Mouse (Mus musculus): ENCODE measurements around the gene Dock8.
"Not testable (repeated sequence)": the region's sequence is repeated elsewhere in the genome, so short reads cannot be mapped to it uniquely, and the experiment has no call there.

GRCm38 (mm10) chr19:25033008-25033407 lies 33.7 kb downstream of the Dock8 start:
- TF ChIP-seq CTCF (IDR thresholded peaks at IDR 0.05; ENCODE audit: control insufficient read depth, insufficient read depth, insufficient read length); USF1 (IDR thresholded peaks at IDR 0.05; ENCODE audit: low read depth); MAX (IDR thresholded peaks at IDR 0.05): not testable (repeated sequence)
